Mouse (Mus musculus) MEL (cell line): ENCODE measurements around the gene Slc4a3. TPM values are rescaled to one million over a fixed set of nuclear protein-coding genes. Genes with fewer than 3 reads are reported as not detected.

Experiments
- DNase-seq: peaks from one replicate; pipeline ENCODE4 v3.0.0; 2011; ENCODE audit warnings: low read depth, low spot score
- H3K27ac ChIP-seq: 2 replicates; pipeline ENCODE4 v1.5.1; 2012; ENCODE audit warnings: low read depth, mild to moderate bottlenecking, control low read depth, low read length, moderate library complexity; ENCODE audit not compliant: control insufficient read depth
- H3K27me3 ChIP-seq, 2 experiments: fragments of 150-350 bp in 1 of 2; sonication (generic) in 1 of 2; 2 replicates each; pipeline ENCODE4 v1.6.1; 2012; ENCODE audit warnings: low read length in 2 of 2, mild to moderate bottlenecking in 2 of 2, improper control_type of control experiment in 1 of 2, moderate library complexity in 1 of 2; ENCODE audit not compliant: insufficient read depth in 2 of 2, control insufficient read depth in 1 of 2
- H3K36me3 ChIP-seq, 2 experiments: 2 replicates each; pipeline ENCODE4 v1.6.1; 2012 to 2014; ENCODE audit warnings: low read length in 2 of 2, improper control_type of control experiment in 1 of 2, inconsistent platforms in 1 of 2, mild to moderate bottlenecking in 1 of 2; ENCODE audit not compliant: insufficient read depth in 2 of 2, control insufficient read depth in 1 of 2
- H3K4me1 ChIP-seq, 2 experiments: fragments of 150-350 bp in 1 of 2; sonication (generic) in 1 of 2; 2 replicates each; pipeline ENCODE4 v1.6.1; 2012; ENCODE audit warnings: low read length in 2 of 2, improper control_type of control experiment in 1 of 2, mild to moderate bottlenecking in 1 of 2; ENCODE audit not compliant: insufficient read depth in 2 of 2, control insufficient read depth in 1 of 2
- H3K4me3 ChIP-seq, 2 experiments: fragments of 150-350 bp in 1 of 2; sonication (generic) in 1 of 2; 2 replicates each; pipeline ENCODE4 v1.5.1; 2012; ENCODE audit warnings: low read depth in 2 of 2, low read length in 2 of 2, mild to moderate bottlenecking in 2 of 2, moderate library complexity in 2 of 2, control low read depth in 1 of 2, improper control_type of control experiment in 1 of 2; ENCODE audit not compliant: control insufficient read depth in 1 of 2, insufficient read depth in 1 of 2
- H3K79me2 ChIP-seq: 2 replicates; pipeline ENCODE4 v1.6.1; 2012; ENCODE audit warnings: mild to moderate bottlenecking, low read length, moderate library complexity; ENCODE audit not compliant: control insufficient read depth, poor library complexity, insufficient read depth
- H3K9ac ChIP-seq: 2 replicates; pipeline ENCODE4 v1.6.1; 2012; ENCODE audit warnings: low read depth, mild to moderate bottlenecking, control low read depth, low read length, moderate library complexity; ENCODE audit not compliant: control insufficient read depth, poor library complexity, severe bottlenecking
- H3K9me3 ChIP-seq: fragments of 150-350 bp; sonication (generic); replicated peaks from 2 replicates; pipeline ENCODE4 v1.6.1; 2012; ENCODE audit warnings: mild to moderate bottlenecking, low read length, improper control_type of control experiment, moderate library complexity; ENCODE audit not compliant: insufficient read depth
- BHLHE40 ChIP-seq: IDR thresholded peaks from 2 replicates; pipeline ENCODE4 v1.6.1; 2012; ENCODE audit warnings: low read depth, mild to moderate bottlenecking, inconsistent platforms, low read length, improper control_type of control experiment, borderline replicate concordance
- CHD2 ChIP-seq: IDR thresholded peaks from 2 replicates; pipeline ENCODE4 v1.6.1; 2011; ENCODE audit warnings: low read length, improper control_type of control experiment
- CTCF ChIP-seq, 3 experiments: IDR thresholded peaks in 2 of 3; conservative IDR thresholded peaks in 1 of 3; 2 replicates each; pipeline ENCODE4 v1.5.1; 2011 to 2012; ENCODE audit warnings: low read length in 3 of 3, low read depth in 2 of 3, mild to moderate bottlenecking in 2 of 3, improper control_type of control experiment in 1 of 3, inconsistent platforms in 1 of 3, mixed read lengths in 1 of 3, moderate library complexity in 1 of 3; ENCODE audit not compliant: control insufficient read depth in 1 of 3, insufficient read depth in 1 of 3, poor library complexity in 1 of 3, severe bottlenecking in 1 of 3
- ELF1 ChIP-seq: IDR thresholded peaks from 2 replicates; pipeline ENCODE4 v1.6.1; 2014; ENCODE audit warnings: low read depth, mild to moderate bottlenecking, inconsistent platforms, low read length, improper control_type of control experiment, moderate library complexity
- GABPA ChIP-seq: IDR thresholded peaks from 2 replicates; pipeline ENCODE4 v1.6.1; 2012; ENCODE audit warnings: low read depth, mild to moderate bottlenecking, inconsistent platforms, low read length, improper control_type of control experiment, moderate library complexity
- GATA1 ChIP-seq: IDR thresholded peaks from 2 replicates; pipeline ENCODE4 v1.6.1; 2011; ENCODE audit warnings: low read depth, low read length, improper control_type of control experiment
- MAFK ChIP-seq: IDR thresholded peaks from 2 replicates; pipeline ENCODE4 v1.6.1; 2011; ENCODE audit warnings: low read depth, mild to moderate bottlenecking, low read length, improper control_type of control experiment, borderline replicate concordance
- MAX ChIP-seq: IDR thresholded peaks from 2 replicates; pipeline ENCODE4 v1.6.1; 2011; ENCODE audit warnings: low read length, improper control_type of control experiment
- MAZ ChIP-seq: IDR thresholded peaks from 2 replicates; pipeline ENCODE4 v1.6.1; 2012; ENCODE audit warnings: low read depth, mild to moderate bottlenecking, inconsistent platforms, low read length, improper control_type of control experiment
- MXI1 ChIP-seq: IDR thresholded peaks from 2 replicates; pipeline ENCODE4 v1.6.1; 2011; ENCODE audit warnings: mild to moderate bottlenecking, low read depth, low read length, improper control_type of control experiment
- MYC ChIP-seq: IDR thresholded peaks from 2 replicates; pipeline ENCODE4 v1.6.1; 2011; ENCODE audit warnings: low read depth, mild to moderate bottlenecking, low read length, improper control_type of control experiment, moderate library complexity
- RAD21 ChIP-seq: IDR thresholded peaks from 2 replicates; pipeline ENCODE4 v1.6.1; 2011; ENCODE audit warnings: mild to moderate bottlenecking, low read depth, low read length, improper control_type of control experiment
- RCOR1 ChIP-seq: IDR thresholded peaks from 2 replicates; pipeline ENCODE4 v1.6.1; 2012; ENCODE audit warnings: low read depth, mild to moderate bottlenecking, inconsistent platforms, low read length, improper control_type of control experiment
- SIN3A ChIP-seq: IDR thresholded peaks from 2 replicates; pipeline ENCODE4 v1.6.1; 2012; ENCODE audit warnings: low read length, improper control_type of control experiment, inconsistent platforms
- SMC3 ChIP-seq: IDR thresholded peaks from 2 replicates; pipeline ENCODE4 v1.6.1; 2011; ENCODE audit warnings: low read depth, low read length, improper control_type of control experiment
- TAL1 ChIP-seq: IDR thresholded peaks from 2 replicates; pipeline ENCODE4 v1.6.1; 2012; ENCODE audit warnings: mild to moderate bottlenecking, inconsistent platforms, low read length, moderate library complexity, mixed read lengths
- UBTF ChIP-seq: IDR thresholded peaks from 2 replicates; pipeline ENCODE4 v1.6.1; 2012; ENCODE audit warnings: low read depth, mild to moderate bottlenecking, inconsistent platforms, low read length, improper control_type of control experiment, moderate library complexity, borderline replicate concordance; ENCODE audit not compliant: insufficient read depth
- USF2 ChIP-seq, 2 experiments: IDR thresholded peaks; 2 replicates each; pipeline ENCODE4 v1.6.1; 2011 to 2012; ENCODE audit warnings: improper control_type of control experiment in 2 of 2, low read length in 2 of 2, borderline replicate concordance in 1 of 2, inconsistent platforms in 1 of 2, low read depth in 1 of 2, mild to moderate bottlenecking in 1 of 2; ENCODE audit not compliant: insufficient read depth in 1 of 2
- polyA plus RNA-seq, 2 experiments: library from polyadenylated mRNA; stranded (reverse) in 1 of 2; unstranded in 1 of 2; fragments of >175 nt in 1 of 2; fragments of >200 nt in 1 of 2; gene quantifications; 2 replicates each; pipeline versions ENCODE4 v1.2.1 to v1.2.4; 2012; ENCODE audit warnings: low replicate concordance in 2 of 2, low read depth in 1 of 2; ENCODE audit not compliant: insufficient read length in 2 of 2, insufficient read depth in 1 of 2, missing spikeins in 1 of 2
- total RNA-seq: library from RNA; depleted of rRNA; stranded (reverse); fragments of 300-350 nt; gene quantifications from 2 replicates; pipeline ENCODE4 v1.2.3, GENCODE M21; 2012; rRNA removed

Gene Slc4a3
- not detected in 2 replicates for total RNA-seq
- not detected for polyA plus RNA-seq

- Histone ChIP-seq H3K9me3 (no peaks in the 10 kb centered on the region), H3K4me1 (no peaks in the 10 kb centered on the region), H3K36me3 (no peaks in the 10 kb centered on the region), H3K9ac (no peak within 1 kb of the TSS), H3K4me3 (no peak within 1 kb of the TSS), H3K27ac (no peak within 1 kb of the TSS), H3K27me3 (no peaks in the 10 kb centered on the region), H3K79me2 (no peaks in the 10 kb centered on the region)
- no peak for TF ChIP-seq RAD21
- no peak for TF ChIP-seq SIN3A
- TF ChIP-seq UBTF = no peak
- no peak for TF ChIP-seq MAZ
- TF ChIP-seq TAL1 = no peak
- no peak for TF ChIP-seq GABPA
- TF ChIP-seq MYC = no peak
- no peak for DNase-seq
These were observed at the start of gene Slc4a3 for GRCm38 (mm10) chr1:75545965-75546956. Gene Slc4a3, plus strand, starts transcription at chr1:75546266.

- Histone ChIP-seq H3K9ac (no peak overlapping the region), H3K79me2 (no peaks in the 10 kb centered on the region)
- TF ChIP-seq MXI1 (no peak), GABPA (no peak), MAFK (no peak), CTCF (IDR thresholded peaks at IDR 0.05 in 2 of 3, conservative IDR thresholded peaks at IDR 0.05 in 1 of 3; ENCODE audit: control insufficient read depth in 1 of 3, insufficient read depth in 1 of 3, low read depth in 2 of 3, low read length in 3 of 3, poor library complexity in 1 of 3, severe bottlenecking in 1 of 3) (no peak), BHLHE40 (no peak), MYC (no peak), SMC3 (no peak), ELF1 (no peak), GATA1 (no peak), USF2 (IDR thresholded peaks at IDR 0.05; ENCODE audit: borderline replicate concordance in 1 of 2, insufficient read depth in 1 of 2, low read depth in 1 of 2, low read length in 2 of 2) (no peak), CHD2 (no peak), RAD21 (no peak), RCOR1 (no peak), SIN3A (no peak), MAX (no peak)
- TF ChIP-seq, all 39 proteins: peak for 0
- H3K27ac ChIP-seq = no peak overlapping the region
- 0 out of 4 replicates have a peak, but pooled peaks cover 0 to 1% of the 10 kb centered on the region in 2 experiments for H3K27me3 ChIP-seq
- no peaks in the 10 kb centered on the region for H3K4me1 ChIP-seq
- no peaks in the 10 kb centered on the region for H3K36me3 ChIP-seq
- no peak for DNase-seq
- H3K9me3 ChIP-seq = no peaks in the 10 kb centered on the region
- no peak overlapping the region for H3K4me3 ChIP-seq
These were observed 47.2 kb upstream of the Slc4a3 start for GRCm38 (mm10) chr1:75498897-75499296.
